Mouse (Mus musculus) lung, embryonic 16.5 days (tissue): Measurements from ENCODE around the gene Tanc2. TPM values are rescaled to one million over a fixed set of nuclear protein-coding genes. Genes with fewer than 3 reads are reported as not detected.

Experiments used
- ATAC-seq: fragments of 200-750 bp; cut with Nextera tagmentation; 2 replicates; pipeline ENCODE4 v1.8.0; 2017; ENCODE audit warnings: low read depth, mild to moderate bottlenecking, moderate library complexity
- H3K27ac ChIP-seq: fragments of 300-500 bp; sonication (generic); 2 replicates; pipeline ENCODE4 v1.5.1; 2014; ENCODE audit warnings: mild to moderate bottlenecking, control low read depth, low read length
- H3K27me3 ChIP-seq: fragments of 300-500 bp; sonication (generic); 2 replicates; pipeline ENCODE4 v1.6.1; 2014; ENCODE audit warnings: low read depth, low read length, mixed read lengths; ENCODE audit not compliant: control insufficient read depth, insufficient read depth
- H3K36me3 ChIP-seq: fragments of 300-500 bp; sonication (generic); 2 replicates; pipeline ENCODE4 v1.6.1; 2014; ENCODE audit warnings: low read length; ENCODE audit not compliant: control insufficient read depth, insufficient read depth
- H3K4me1 ChIP-seq: fragments of 300-500 bp; sonication (generic); replicated peaks from 2 replicates; pipeline ENCODE4 v1.6.1; 2014; ENCODE audit warnings: low read length, mixed read lengths; ENCODE audit not compliant: control insufficient read depth, insufficient read depth
- H3K4me2 ChIP-seq: fragments of 300-500 bp; sonication (generic); 2 replicates; pipeline ENCODE4 v1.6.1; 2014; ENCODE audit warnings: low read depth, low read length, control low read depth
- H3K4me3 ChIP-seq: fragments of 300-500 bp; sonication (generic); 2 replicates; pipeline ENCODE4 v1.5.1; 2014; ENCODE audit warnings: mild to moderate bottlenecking, low read length, control low read depth
- H3K9ac ChIP-seq: fragments of 300-500 bp; sonication (generic); 2 replicates; pipeline ENCODE4 v1.6.1; 2014; ENCODE audit warnings: low read length, control low read depth
- H3K9me3 ChIP-seq: fragments of 300-500 bp; sonication (generic); 2 replicates; pipeline ENCODE4 v1.6.1; 2016; ENCODE audit warnings: low read length; ENCODE audit not compliant: control insufficient read depth
- WGBS: fragments of 180-500 bp; shearing (Covaris S2); extraction: QIAGEN DNeasy Blood & Tissue Kit; methylation state at CpG from one replicate; pipeline ENCODE4 v1.1.7; 2014; 5-methylcytosine and 5-hydroxymethylcytosine counted together
- polyA plus RNA-seq: library from polyadenylated mRNA; unstranded; fragments of >200 nt; fragmentation: Nextera tagmentation; extraction: Ambion mirVana; gene quantifications from 2 replicates; pipeline ENCODE4 v1.2.1, GENCODE M21; 2015

The Tanc2 gene
- polyA plus RNA-seq, 1 experiment from 2014 or later, result 14.8 TPM

GRCm38 (mm10) chr11:105700528-105700927 lies 110.7 kb downstream of the Tanc2 start:
- Histone ChIP-seq H3K36me3 (no peaks in the 10 kb centered on the region), H3K9ac (no peak overlapping the region), H3K4me3 (no peak overlapping the region), H3K4me1 (no peaks in the 10 kb centered on the region), H3K27me3 (no peaks in the 10 kb centered on the region), H3K4me2 (no peak overlapping the region), H3K27ac (no peak overlapping the region), H3K9me3 (no peaks in the 10 kb centered on the region)
- 53% methylated on average over 3 of the region's 3 CpGs for WGBS
- no peak for ATAC-seq

GRCm38 (mm10) chr11:105719660-105720059 lies 129.9 kb downstream of the Tanc2 start:
- Histone ChIP-seq H3K4me2 (no peak overlapping the region), H3K9me3 (no peaks in the 10 kb centered on the region), H3K36me3 (no peaks in the 10 kb centered on the region), H3K27me3 (no peaks in the 10 kb centered on the region), H3K9ac (no peak overlapping the region), H3K4me1 (no peaks in the 10 kb centered on the region), H3K4me3 (no peak overlapping the region), H3K27ac (no peak overlapping the region)
- 15% methylated on average over 1 of the region's 1 CpGs for WGBS
- ATAC-seq, result no peak

- Histone ChIP-seq H3K4me1 (no peaks in the 10 kb centered on the region), H3K36me3 (no peaks in the 10 kb centered on the region), H3K27me3 (no peaks in the 10 kb centered on the region), H3K4me2 (no peak overlapping the region), H3K27ac (no peak overlapping the region), H3K9ac (no peak overlapping the region), H3K9me3 (no peaks in the 10 kb centered on the region), H3K4me3 (no peak overlapping the region)
- no peak for ATAC-seq
- 51% methylated on average over 6 of the region's 6 CpGs for WGBS
Measured at GRCm38 (mm10) chr11:105731541-105731940, 141.8 kb downstream of the Tanc2 start.

- 41% methylated on average over 4 of the region's 4 CpGs for WGBS
- H3K9ac ChIP-seq, result no peak overlapping the region
- H3K9me3 ChIP-seq, result no peaks in the 10 kb centered on the region
- no peaks in the 10 kb centered on the region for H3K36me3 ChIP-seq
- H3K4me1 ChIP-seq, result no peaks in the 10 kb centered on the region
- H3K4me3 ChIP-seq, result no peak overlapping the region
- no peaks in the 10 kb centered on the region for H3K27me3 ChIP-seq
- ATAC-seq, result no peak
- no peak overlapping the region for H3K4me2 ChIP-seq
- H3K27ac ChIP-seq, result no peak overlapping the region
Measured at GRCm38 (mm10) chr11:105731989-105732531, 142.3 kb downstream of the Tanc2 start.

GRCm38 (mm10) chr11:105743171-105743570 lies 153.4 kb downstream of the Tanc2 start:
- no peak for ATAC-seq
- Histone ChIP-seq H3K4me3 (no peak overlapping the region), H3K27me3 (no peaks in the 10 kb centered on the region), H3K9me3 (no peaks in the 10 kb centered on the region), H3K36me3 (no peaks in the 10 kb centered on the region), H3K4me1 (no peaks in the 10 kb centered on the region), H3K9ac (no peak overlapping the region), H3K4me2 (no peak overlapping the region), H3K27ac (no peak overlapping the region)
- 74% methylated on average over 1 of the region's 1 CpGs for WGBS

- Histone ChIP-seq H3K9ac (no peak overlapping the region), H3K27ac (peak overlapping the region; percentile 27; the same call in 1 of the 2 replicates), H3K4me2 (no peak overlapping the region), H3K9me3 (no peaks in the 10 kb centered on the region), H3K4me3 (no peak overlapping the region), H3K4me1 (peaks cover 6% of the 10 kb centered on the region), H3K27me3 (no peaks in the 10 kb centered on the region), H3K36me3 (no peaks in the 10 kb centered on the region)
- ATAC-seq, result peak; percentile 92
- 60% methylated on average over 2 of the region's 2 CpGs for WGBS
Measured at GRCm38 (mm10) chr11:105749297-105750071, 159.7 kb downstream of the Tanc2 start.

GRCm38 (mm10) chr11:105758561-105759203 lies 168.9 kb downstream of the Tanc2 start:
- H3K4me2 ChIP-seq, result no peak overlapping the region
- no peak overlapping the region for H3K27ac ChIP-seq
- H3K4me3 ChIP-seq, result no peak overlapping the region
- no peaks in the 10 kb centered on the region for H3K9me3 ChIP-seq
- peaks cover 7% of the 10 kb centered on the region for H3K4me1 ChIP-seq
- H3K36me3 ChIP-seq, result no peaks in the 10 kb centered on the region
- 51% methylated on average over 7 of the region's 7 CpGs for WGBS
- ATAC-seq, result no peak
- no peak overlapping the region for H3K9ac ChIP-seq
- no peaks in the 10 kb centered on the region for H3K27me3 ChIP-seq

- no peak overlapping the region for H3K4me3 ChIP-seq
- no peak overlapping the region for H3K4me2 ChIP-seq
- H3K4me1 ChIP-seq, result peaks cover 7% of the 10 kb centered on the region
- H3K9me3 ChIP-seq, result no peaks in the 10 kb centered on the region
- no peak overlapping the region for H3K9ac ChIP-seq
- H3K27me3 ChIP-seq, result no peaks in the 10 kb centered on the region
- no peaks in the 10 kb centered on the region for H3K36me3 ChIP-seq
- no peak overlapping the region for H3K27ac ChIP-seq
- 69% methylated on average over 2 of the region's 2 CpGs for WGBS
- ATAC-seq, result no peak
Measured at GRCm38 (mm10) chr11:105759413-105759812, 169.6 kb downstream of the Tanc2 start.

- Histone ChIP-seq H3K36me3 (no peaks in the 10 kb centered on the region), H3K9me3 (no peaks in the 10 kb centered on the region), H3K4me1 (peaks cover 7% of the 10 kb centered on the region), H3K4me3 (no peak overlapping the region), H3K9ac (no peak overlapping the region), H3K27me3 (no peaks in the 10 kb centered on the region), H3K4me2 (no peak overlapping the region), H3K27ac (0 out of 2 replicates have a peak overlapping the region, but pooled peaks have one; percentile 36)
- no peak for ATAC-seq
- WGBS, result 41% methylated on average over 4 of the region's 4 CpGs
Measured at GRCm38 (mm10) chr11:105760346-105760745, 170.6 kb downstream of the Tanc2 start.
